Mouse (Mus musculus): ENCODE results near the gene Gpr146.

DNA sequence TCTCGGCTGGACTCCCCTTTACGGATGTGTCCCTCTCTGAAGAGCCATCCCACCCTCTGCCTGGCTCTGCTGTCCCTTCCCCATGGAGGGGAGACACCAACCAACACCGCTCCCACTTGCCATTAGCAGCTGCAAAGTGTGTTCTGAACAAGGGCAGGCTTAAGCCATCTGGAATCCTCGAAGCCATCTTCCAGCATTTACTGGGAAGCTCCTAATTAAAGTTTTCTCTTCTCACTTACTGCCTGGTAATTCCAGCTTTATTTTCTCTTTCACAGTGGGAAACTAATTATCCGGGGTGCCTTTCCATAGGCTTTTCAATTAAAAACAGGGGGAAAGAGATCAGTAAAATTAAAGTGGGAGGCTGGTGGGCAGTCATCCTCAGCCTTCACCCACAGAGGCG lies 54.8 kb downstream of the Gpr146 start:
- TF ChIP-seq CTCF (IDR thresholded peaks at IDR 0.05; ENCODE audit: low read depth) (no peak), EP300 (optimal IDR thresholded peaks at IDR 0.05) (no peak)

Data from stomach, postnatal 0 days (tissue).